Mouse (Mus musculus) neural tube, embryonic 14.5 days (tissue): Measurements from ENCODE around the gene Npas3. TPM values are rescaled to one million over a fixed set of nuclear protein-coding genes. Genes with fewer than 3 reads are reported as not detected.

Experiments used
- ATAC-seq: fragments of 200-750 bp; cut with Nextera tagmentation; 2 replicates; pipeline ENCODE4 v1.8.0; 2017; ENCODE audit warnings: low read depth, mild to moderate bottlenecking, moderate TSS enrichment, moderate library complexity
- H3K27ac ChIP-seq: fragments of 300-500 bp; sonication (generic); 2 replicates; pipeline ENCODE4 v1.5.1; 2014; ENCODE audit warnings: low read depth, mild to moderate bottlenecking, control low read depth, low read length, moderate library complexity, mixed read lengths
- H3K27me3 ChIP-seq: fragments of 300-500 bp; sonication (generic); 2 replicates; pipeline ENCODE4 v1.6.1; 2014; ENCODE audit warnings: low read length; ENCODE audit not compliant: control insufficient read depth, insufficient read depth
- H3K36me3 ChIP-seq: fragments of 300-500 bp; sonication (generic); 2 replicates; pipeline ENCODE4 v1.6.1; 2014; ENCODE audit warnings: low read length, mixed read lengths; ENCODE audit not compliant: control insufficient read depth, insufficient read depth
- H3K4me1 ChIP-seq: fragments of 300-500 bp; sonication (generic); 2 replicates; pipeline ENCODE4 v1.6.1; 2014; ENCODE audit warnings: low read length; ENCODE audit not compliant: control insufficient read depth, insufficient read depth
- H3K4me2 ChIP-seq: fragments of 300-500 bp; sonication (generic); 2 replicates; pipeline ENCODE4 v1.6.1; 2014; ENCODE audit warnings: mild to moderate bottlenecking, low read depth, low read length, control low read depth
- H3K4me3 ChIP-seq: fragments of 300-500 bp; sonication (generic); 2 replicates; pipeline ENCODE4 v1.5.1; 2014; ENCODE audit warnings: low read depth, low read length, control low read depth, mixed read lengths
- H3K9ac ChIP-seq: fragments of 300-500 bp; sonication (generic); replicated peaks from 2 replicates; pipeline ENCODE4 v1.6.1; 2014; ENCODE audit warnings: low read depth, mild to moderate bottlenecking, control low read depth, low read length, mixed read lengths
- H3K9me3 ChIP-seq: fragments of 300-500 bp; sonication (generic); 2 replicates; pipeline ENCODE4 v1.6.1; 2016; ENCODE audit warnings: low read length; ENCODE audit not compliant: control insufficient read depth
- WGBS: fragments of 180-500 bp; shearing (Covaris S2); extraction: QIAGEN DNeasy Blood & Tissue Kit; methylation state at CpG from one replicate; pipeline ENCODE4 v1.1.7; 2014; 5-methylcytosine and 5-hydroxymethylcytosine counted together
- polyA plus RNA-seq: library from polyadenylated mRNA; unstranded; fragments of >200 nt; fragmentation: Nextera tagmentation; extraction: Ambion mirVana; gene quantifications from 2 replicates; pipeline ENCODE4 v1.2.1, GENCODE M21; 2014

Npas3 gene
- polyA plus RNA-seq, 1 experiment from 2014 or later: 29.1 TPM

- peak; percentile 67; the same call in 1 of the 2 replicates for ATAC-seq
- peaks cover 6% of the 10 kb centered on the region; the same call in 1 of the 2 replicates for H3K4me1 ChIP-seq
- H3K9me3 ChIP-seq: no peaks in the 10 kb centered on the region
- 3% methylated on average over 3 of the region's 3 CpGs for WGBS
- no peak overlapping the region for H3K4me2 ChIP-seq
- no peak overlapping the region for H3K4me3 ChIP-seq
- H3K9ac ChIP-seq: no peak overlapping the region
- no peaks in the 10 kb centered on the region for H3K36me3 ChIP-seq
- no peaks in the 10 kb centered on the region for H3K27me3 ChIP-seq
- H3K27ac ChIP-seq: peak overlapping the region; percentile 39; the same call in 1 of the 2 replicates
Observed at GRCm38 (mm10) chr12:53448040-53448439, 199.6 kb downstream of the Npas3 start.

GRCm38 (mm10) chr12:53467549-53467948 lies 219.1 kb downstream of the Npas3 start:
- H3K9me3 ChIP-seq: no peaks in the 10 kb centered on the region
- H3K27me3 ChIP-seq: no peaks in the 10 kb centered on the region
- ATAC-seq: no peak
- H3K4me2 ChIP-seq: no peak overlapping the region
- H3K9ac ChIP-seq: no peak overlapping the region
- no peak overlapping the region for H3K27ac ChIP-seq
- H3K4me1 ChIP-seq: no peaks in the 10 kb centered on the region
- H3K4me3 ChIP-seq: no peak overlapping the region
- H3K36me3 ChIP-seq: no peaks in the 10 kb centered on the region

GRCm38 (mm10) chr12:53474486-53474885 lies 226.0 kb downstream of the Npas3 start:
- no peak overlapping the region for H3K9ac ChIP-seq
- no peak overlapping the region for H3K4me2 ChIP-seq
- ATAC-seq: no peak
- H3K4me3 ChIP-seq: no peak overlapping the region
- H3K9me3 ChIP-seq: no peaks in the 10 kb centered on the region
- no peak overlapping the region for H3K27ac ChIP-seq
- H3K4me1 ChIP-seq: peaks cover 3% of the 10 kb centered on the region; the same call in 1 of the 2 replicates
- no peaks in the 10 kb centered on the region for H3K36me3 ChIP-seq
- H3K27me3 ChIP-seq: no peaks in the 10 kb centered on the region

GRCm38 (mm10) chr12:53484924-53485323 lies 236.4 kb downstream of the Npas3 start:
- WGBS: 57% methylated on average over 6 of the region's 6 CpGs
- Histone ChIP-seq H3K4me1 (no peaks in the 10 kb centered on the region), H3K4me2 (no peak overlapping the region), H3K36me3 (no peaks in the 10 kb centered on the region), H3K27ac (no peak overlapping the region), H3K27me3 (no peaks in the 10 kb centered on the region), H3K9me3 (no peaks in the 10 kb centered on the region), H3K9ac (no peak overlapping the region), H3K4me3 (no peak overlapping the region)
- no peak for ATAC-seq

GRCm38 (mm10) chr12:53496386-53496785 lies 247.9 kb downstream of the Npas3 start:
- H3K27me3 ChIP-seq: no peaks in the 10 kb centered on the region

GRCm38 (mm10) chr12:53514885-53515284 lies 266.4 kb downstream of the Npas3 start:
- no peak overlapping the region for H3K9ac ChIP-seq
- H3K4me1 ChIP-seq: 0 out of 2 replicates have a peak, but pooled peaks cover 2% of the 10 kb centered on the region
- ATAC-seq: no peak
- H3K4me2 ChIP-seq: no peak overlapping the region
- H3K27ac ChIP-seq: no peak overlapping the region; the same call in 1 of the 2 replicates
- no peak overlapping the region for H3K4me3 ChIP-seq
- no peaks in the 10 kb centered on the region for H3K27me3 ChIP-seq
- no peaks in the 10 kb centered on the region for H3K36me3 ChIP-seq
- H3K9me3 ChIP-seq: no peaks in the 10 kb centered on the region
- 52% methylated on average over 4 of the region's 4 CpGs for WGBS

More at GRCm38 (mm10) chr12:53496386-53496785, 247.9 kb downstream of the Npas3 start:
- Histone ChIP-seq H3K4me2 (no peak overlapping the region), H3K36me3 (no peaks in the 10 kb centered on the region), H3K9me3 (no peaks in the 10 kb centered on the region), H3K27ac (no peak overlapping the region), H3K9ac (no peak overlapping the region), H3K4me3 (no peak overlapping the region), H3K4me1 (no peaks in the 10 kb centered on the region)
- no peak for ATAC-seq

GRCm38 (mm10) chr12:53519556-53519955 lies 271.1 kb downstream of the Npas3 start:
- Histone ChIP-seq H3K9me3 (no peaks in the 10 kb centered on the region), H3K4me2 (no peak overlapping the region), H3K27ac (no peak overlapping the region), H3K27me3 (no peaks in the 10 kb centered on the region), H3K4me1 (peaks cover 2% of the 10 kb centered on the region; the same call in 1 of the 2 replicates), H3K36me3 (no peaks in the 10 kb centered on the region), H3K9ac (no peak overlapping the region), H3K4me3 (no peak overlapping the region)
- WGBS: 94% methylated on average over 4 of the region's 4 CpGs
- ATAC-seq: no peak

- H3K9ac ChIP-seq: no peak overlapping the region
- no peaks in the 10 kb centered on the region for H3K36me3 ChIP-seq
- 54% methylated on average over 5 of the region's 5 CpGs for WGBS
- H3K27ac ChIP-seq: no peak overlapping the region
- no peaks in the 10 kb centered on the region; the same call in 1 of the 2 replicates for H3K4me1 ChIP-seq
- H3K27me3 ChIP-seq: no peaks in the 10 kb centered on the region
- no peak overlapping the region for H3K4me2 ChIP-seq
- no peak for ATAC-seq
- H3K9me3 ChIP-seq: no peaks in the 10 kb centered on the region
- H3K4me3 ChIP-seq: no peak overlapping the region
Observed at GRCm38 (mm10) chr12:53522631-53523030, 274.2 kb downstream of the Npas3 start.

GRCm38 (mm10) chr12:53527046-53527445 lies 278.6 kb downstream of the Npas3 start:
- no peaks in the 10 kb centered on the region; the same call in 1 of the 2 replicates for H3K4me1 ChIP-seq
- no peak for ATAC-seq
- H3K27ac ChIP-seq: no peak overlapping the region
- H3K9me3 ChIP-seq: no peaks in the 10 kb centered on the region
- H3K4me3 ChIP-seq: no peak overlapping the region
- H3K36me3 ChIP-seq: no peaks in the 10 kb centered on the region
- H3K27me3 ChIP-seq: no peaks in the 10 kb centered on the region
- no peak overlapping the region for H3K9ac ChIP-seq
- no peak overlapping the region for H3K4me2 ChIP-seq
- WGBS: 49% methylated on average over 3 of the region's 3 CpGs
